Mouse (Mus musculus): ENCODE measurements around the gene Trappc13. TPM values are rescaled to one million over a fixed set of nuclear protein-coding genes. Genes with fewer than 3 reads are reported as not detected.
A peak's percentile ranks its signal among the peaks of the same experiment; 100 is the strongest.

Trappc13 gene
- polyA plus RNA-seq, 2 experiments = 7.3 to 22.0 TPM

DNA sequence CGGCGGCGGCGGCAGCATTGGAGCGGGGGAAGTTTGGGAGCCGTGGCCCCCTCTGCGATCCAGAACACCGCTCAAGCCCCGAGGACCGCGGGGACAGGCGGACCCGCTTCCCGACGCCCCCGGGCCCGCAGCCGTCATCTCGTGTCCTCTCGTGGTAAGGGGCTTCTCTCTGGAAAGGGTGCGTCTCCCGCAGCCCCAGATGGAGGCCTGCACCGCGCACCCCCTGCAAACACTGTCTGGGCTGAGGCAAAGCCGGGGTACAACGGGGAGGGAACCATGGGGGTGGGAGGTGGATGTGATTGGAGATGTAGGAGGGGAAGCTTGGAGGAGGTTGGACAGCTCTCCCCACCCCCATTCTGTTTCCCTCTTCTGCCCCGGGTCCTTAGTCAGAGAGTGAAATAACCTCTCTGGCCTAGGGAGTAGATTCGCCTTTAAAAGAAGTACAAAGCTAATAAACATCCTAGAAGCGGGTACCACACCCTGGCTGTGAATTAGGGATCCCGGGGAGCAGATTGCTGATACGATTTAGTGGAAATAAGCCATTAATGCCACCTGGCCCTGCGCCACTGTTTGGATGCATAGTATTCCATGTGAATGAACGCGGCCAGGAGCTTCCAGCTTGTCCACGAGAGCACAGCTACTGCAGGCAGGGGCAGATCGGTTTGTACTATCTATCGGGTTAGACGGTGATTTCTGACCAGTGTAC lies 68.3 kb downstream of the Trappc13 start:
- peak; percentile 29 for ATAC-seq (ENCODE audit: insufficient read depth)
- WGBS (ENCODE audit: insufficient replicate concordance) = 5% methylated on average over 38 of the region's 38 CpGs
- H3K9me3 ChIP-seq (ENCODE audit: control insufficient read depth, low read length) = no peaks in the 10 kb centered on the region

GRCm38 (mm10) chr13:104109288-104109815 lies 68.9 kb downstream of the Trappc13 start, which contains the start of the genes Nln and Sgtb:
TSS of gene Nln (minus strand) at chr13:104109614.
TSS of gene Sgtb (plus strand) at chr13:104109741.
- DNase-seq (ENCODE audit: low read depth in 3 of 3, low spot score in 3 of 3) = peak; percentile 66 to 74 (median 68)
- peaks cover 14% of the 10 kb centered on the region for H3K27me3 ChIP-seq (ENCODE audit: control insufficient read depth, insufficient read depth, low read length)
- ATAC-seq (ENCODE audit: insufficient read depth) = peak; percentile 98
- peak within 1 kb of the TSS; percentile 69 for H3K9ac ChIP-seq (replicated peaks)
- H3K9me3 ChIP-seq (ENCODE audit: control insufficient read depth, low read length) = no peaks in the 10 kb centered on the region
- 0% methylated on average over 29 of the region's 44 CpGs for WGBS (ENCODE audit: insufficient replicate concordance)
- H3K27ac ChIP-seq = no peak within 1 kb of the TSS
- H3K4me2 ChIP-seq (ENCODE audit: low read depth) = peak within 1 kb of the TSS; percentile 88
- TF ChIP-seq CTCF (IDR thresholded peaks at IDR 0.05; ENCODE audit: low read depth) = no peak
- TF ChIP-seq EP300 (IDR thresholded peaks at IDR 0.05; ENCODE audit: low read depth) = no peak
- peak within 1 kb of the TSS; percentile 61 to 66 for H3K4me3 ChIP-seq (ENCODE audit: insufficient read depth in 1 of 2, low read depth in 2 of 2, low read length in 2 of 2)
- H3K4me1 ChIP-seq (replicated peaks; ENCODE audit: control insufficient read depth in 2 of 2, insufficient read depth in 2 of 2, low read length in 1 of 2) = peaks cover 4 to 7% of the 10 kb centered on the region in 2 experiments; a peak in 3 of 4 replicates
- no peaks in the 10 kb centered on the region for H3K36me3 ChIP-seq (replicated peaks; ENCODE audit: control insufficient read depth, insufficient read depth, low read depth)

More for the DNA sequence above, 68.3 kb downstream of the Trappc13 start:
- Histone ChIP-seq H3K36me3 (replicated peaks; ENCODE audit: control insufficient read depth, insufficient read depth, low read depth) (no peaks in the 10 kb centered on the region), H3K4me1 (replicated peaks; ENCODE audit: control insufficient read depth in 2 of 2, insufficient read depth in 2 of 2, low read length in 1 of 2) (peaks cover 4 to 7% of the 10 kb centered on the region in 2 experiments; a peak in 3 of 4 replicates), H3K4me3 (ENCODE audit: insufficient read depth in 1 of 2, low read depth in 2 of 2, low read length in 2 of 2) (peak overlapping the region; percentile 61 to 66), H3K27me3 (ENCODE audit: control insufficient read depth, insufficient read depth, low read length) (peaks cover 14% of the 10 kb centered on the region), H3K27ac (no peak overlapping the region), H3K9ac (replicated peaks) (peak overlapping the region; percentile 37), H3K4me2 (ENCODE audit: low read depth) (peak overlapping the region; percentile 88)
- TF ChIP-seq CTCF (IDR thresholded peaks at IDR 0.05; ENCODE audit: low read depth) (no peak), EP300 (IDR thresholded peaks at IDR 0.05; ENCODE audit: low read depth) (no peak)
- DNase-seq (ENCODE audit: low read depth in 3 of 3, low spot score in 3 of 3) = no peak

DNA sequence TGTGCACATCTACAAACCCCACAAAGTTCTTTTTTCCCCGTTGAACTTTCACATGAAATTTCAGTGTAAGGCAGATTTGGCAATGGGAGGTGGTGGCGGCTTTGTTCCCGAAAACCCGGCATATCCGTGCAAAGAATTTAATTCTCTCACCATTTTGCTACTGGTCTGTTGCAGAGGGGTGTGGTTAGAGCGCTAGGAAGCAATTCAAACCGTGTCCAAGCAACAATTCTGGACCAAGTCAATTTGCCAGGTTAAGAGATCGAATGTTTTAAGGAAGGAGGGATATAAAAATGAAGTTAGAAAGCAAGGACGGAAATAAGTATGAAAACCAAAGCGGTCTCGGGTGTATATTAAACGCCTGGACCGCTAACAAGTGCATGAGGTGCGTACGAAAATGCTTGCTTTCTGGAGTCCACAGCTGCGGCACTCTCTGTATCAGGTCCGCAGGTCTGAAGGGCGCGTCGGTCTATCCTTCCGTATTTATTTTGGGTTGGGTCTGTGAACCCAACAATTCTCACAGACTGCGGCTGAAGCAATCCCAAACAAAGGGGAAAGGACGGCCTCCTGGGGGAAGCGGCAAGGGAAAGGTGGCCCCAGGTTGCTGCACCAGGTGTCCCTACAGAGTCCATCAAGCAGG lies 69.5 kb downstream of the Trappc13 start:
- H3K27me3 ChIP-seq (ENCODE audit: control insufficient read depth, insufficient read depth, low read length) = peaks cover 14% of the 10 kb centered on the region
- under 1% methylated on average over 24 of the region's 24 CpGs for WGBS (ENCODE audit: insufficient replicate concordance)
- peak overlapping the region; percentile 55 to 66 for H3K4me3 ChIP-seq (ENCODE audit: insufficient read depth in 1 of 2, low read depth in 2 of 2, low read length in 2 of 2)
- ATAC-seq (ENCODE audit: insufficient read depth) (peak; percentile 40; the same call in 1 of the 2 replicates), DNase-seq (ENCODE audit: low read depth in 3 of 3, low spot score in 3 of 3) (no peak)
- peak overlapping the region; percentile 69 for H3K9ac ChIP-seq (replicated peaks)
- peaks cover 4 to 7% of the 10 kb centered on the region in 2 experiments; a peak in 3 of 4 replicates for H3K4me1 ChIP-seq (replicated peaks; ENCODE audit: control insufficient read depth in 2 of 2, insufficient read depth in 2 of 2, low read length in 1 of 2)
- TF ChIP-seq EP300 (IDR thresholded peaks at IDR 0.05; ENCODE audit: low read depth) (no peak), CTCF (IDR thresholded peaks at IDR 0.05; ENCODE audit: low read depth) (no peak)
- H3K36me3 ChIP-seq (replicated peaks; ENCODE audit: control insufficient read depth, insufficient read depth, low read depth) = no peaks in the 10 kb centered on the region
- H3K27ac ChIP-seq = no peak overlapping the region
- H3K4me2 ChIP-seq (ENCODE audit: low read depth) = peak overlapping the region; percentile 88
- no peaks in the 10 kb centered on the region for H3K9me3 ChIP-seq (ENCODE audit: control insufficient read depth, low read length)

- no peak overlapping the region for H3K4me3 ChIP-seq (ENCODE audit: insufficient read depth in 1 of 2, low read depth in 2 of 2, low read length in 2 of 2)
- H3K4me2 ChIP-seq (ENCODE audit: low read depth) = no peak overlapping the region
- WGBS (ENCODE audit: insufficient replicate concordance) = 58% methylated on average over 5 of the region's 5 CpGs
- H3K9ac ChIP-seq (replicated peaks) = no peak overlapping the region
- TF ChIP-seq EP300 (IDR thresholded peaks at IDR 0.05; ENCODE audit: low read depth) (no peak), CTCF (IDR thresholded peaks at IDR 0.05; ENCODE audit: low read depth) (no peak)
- H3K27me3 ChIP-seq (ENCODE audit: control insufficient read depth, insufficient read depth, low read length) = no peaks in the 10 kb centered on the region
- no peak for DNase-seq (ENCODE audit: low read depth in 3 of 3, low spot score in 3 of 3)
- H3K27ac ChIP-seq = no peak overlapping the region
- H3K9me3 ChIP-seq (ENCODE audit: control insufficient read depth, low read length) = no peaks in the 10 kb centered on the region
- no peaks in the 10 kb centered on the region for H3K36me3 ChIP-seq (replicated peaks; ENCODE audit: control insufficient read depth, insufficient read depth, low read depth)
- ATAC-seq (ENCODE audit: insufficient read depth) = no peak
- 0 out of 4 replicates have a peak, but pooled peaks cover 0 to 3% of the 10 kb centered on the region in 2 experiments for H3K4me1 ChIP-seq (replicated peaks; ENCODE audit: control insufficient read depth in 2 of 2, insufficient read depth in 2 of 2, low read length in 1 of 2)
Measured at GRCm38 (mm10) chr13:104101606-104102235, 76.5 kb downstream of the Trappc13 start.
